In genomic region chr4:141834536-141835095, GRCm38 (mm10) we compare ENCODE assay signal across 27 mouse cellular contexts. TPM values are rescaled to one million over a fixed set of nuclear protein-coding genes. Genes with fewer than 3 reads are reported as not detected.
DNase-seq lines count a peak whose midpoint lies in the region; ATAC-seq and TF ChIP-seq lines count a peak whose summit lies in the region.
"Had no signal": no experiment of that assay in that cellular context is flagged by ENCODE, and none has a peak within 500 bp of the region (broad histone marks: within the 10 kb centered on the region; RNA-seq: fewer than 3 reads in every experiment).

No protein-coding gene starts in this region.

- WGBS in kidney, adult 2 months = 54% methylated on average over 5 of the region's 5 CpGs
- 61% methylated on average over 5 of the region's 5 CpGs for WGBS in kidney, embryonic 14.5 days

- TF ChIP-seq CTCF in kidney, adult 2 months (conservative IDR thresholded peaks at IDR 0.05; ENCODE audit: insufficient read depth, insufficient read length, low read depth, low read length) = no peak

- H3K4me1 ChIP-seq in kidney, adult 2 months (ENCODE audit: control insufficient read depth, insufficient read depth, low read length) = no peaks in the 10 kb centered on the region
- no peaks in the 10 kb centered on the region for H3K4me1 ChIP-seq in kidney, embryonic 14.5 days (ENCODE audit: control insufficient read depth, insufficient read depth, low read length)
- H3K4me1 ChIP-seq: hindbrain, embryonic 15.5 days had no signal

- H3K4me3 ChIP-seq in kidney, adult 2 months (ENCODE audit: insufficient read depth, low read depth, low read length) = no peak overlapping the region
- no peak overlapping the region for H3K4me3 ChIP-seq in kidney, embryonic 14.5 days (ENCODE audit: low read length)
- H3K4me3 ChIP-seq: embryonic facial prominence, embryonic 15.5 days; erythroblast, embryonic 14.5 days; forebrain, embryonic 10.5 days; heart, embryonic 13.5 days; hindbrain, embryonic 15.5 days had no signal

- no peaks in the 10 kb centered on the region for H3K9me3 ChIP-seq in kidney, embryonic 14.5 days (ENCODE audit: control insufficient read depth, low read length)
- H3K9me3 ChIP-seq: embryonic facial prominence, embryonic 15.5 days; forebrain, embryonic 10.5 days; G1E; heart, embryonic 13.5 days; hindbrain, embryonic 15.5 days had no signal

- H3K27ac ChIP-seq in kidney, adult 2 months (ENCODE audit: insufficient read depth, low read depth, low read length) = no peak overlapping the region
- H3K27ac ChIP-seq in kidney, embryonic 14.5 days (ENCODE audit: low read depth, low read length) = no peak overlapping the region
- H3K27ac ChIP-seq: embryonic facial prominence, embryonic 15.5 days; forebrain, embryonic 10.5 days; heart, embryonic 13.5 days; hindbrain, embryonic 15.5 days had no signal

- no peaks in the 10 kb centered on the region for H3K36me3 ChIP-seq in kidney, adult 2 months (ENCODE audit: control insufficient read depth, insufficient read depth, low read length)
- no peaks in the 10 kb centered on the region for H3K36me3 ChIP-seq in kidney, embryonic 14.5 days (ENCODE audit: control insufficient read depth, insufficient read depth, low read length)
- H3K36me3 ChIP-seq: embryonic facial prominence, embryonic 15.5 days; forebrain, embryonic 10.5 days; G1E; heart, embryonic 13.5 days; hindbrain, embryonic 15.5 days had no signal

- no peak overlapping the region for H3K9ac ChIP-seq in kidney, embryonic 14.5 days (ENCODE audit: low read depth, low read length)
- H3K9ac ChIP-seq: embryonic facial prominence, embryonic 15.5 days; heart, embryonic 13.5 days; hindbrain, embryonic 15.5 days had no signal

- H3K4me2 ChIP-seq in kidney, embryonic 14.5 days (replicated peaks; ENCODE audit: low read depth, low read length) = no peak overlapping the region
- H3K4me2 ChIP-seq: embryonic facial prominence, embryonic 15.5 days; heart, embryonic 13.5 days; hindbrain, embryonic 15.5 days had no signal

- DNase-seq in adrenal gland, postnatal 14 days = peak; percentile 24
- no peak for DNase-seq in adrenal gland, adult 8-10 months
- peak; percentile 25 for DNase-seq in kidney, adult 2 months
- DNase-seq in kidney, postnatal 14 days = peak; percentile 65
- DNase-seq in left cerebral cortex, adult 9 months (ENCODE audit: low spot score in 2 of 2) = no peak
- no peak for DNase-seq in spleen, postnatal 14 days (ENCODE audit: low spot score in 2 of 2)
- DNase-seq: adrenal gland, postnatal 25 days; B cell, adult 2 months; cerebellum, adult 18-20 months; cerebellum, adult 9-11 months; embryo, embryonic 11 days; heart, postnatal 36 days had no signal

- no peaks in the 10 kb centered on the region for H3K27me3 ChIP-seq in kidney, adult 2 months (replicated peaks; ENCODE audit: control insufficient read depth, insufficient read depth, low read length)
- H3K27me3 ChIP-seq in kidney, embryonic 14.5 days (ENCODE audit: control insufficient read depth, insufficient read depth, low read length) = no peaks in the 10 kb centered on the region
- H3K27me3 ChIP-seq: embryonic facial prominence, embryonic 15.5 days; heart, embryonic 13.5 days; hindbrain, embryonic 15.5 days had no signal

- ATAC-seq in kidney, embryonic 14.5 days (ENCODE audit: low FRiP score, low TSS enrichment) = no peak
- peak; percentile 31; the same call in 1 of the 2 replicates for ATAC-seq in megakaryocyte progenitor cell, adult 5-6 weeks (replicated peaks; ENCODE audit: poor library complexity)
- ATAC-seq: CD4-positive, CD25-positive, alpha-beta regulatory T cell, adult 4 months; forebrain, embryonic 14.5 days had no signal

- no peak for TF ChIP-seq POLR2A in kidney, adult 2 months (IDR thresholded peaks at IDR 0.05; ENCODE audit: low read depth, low read length)

RNA-seq across cellular contexts. Expression of gene Cela2a, which starts 8.7 kb away (rescaled TPM):
- 0.56 TPM in 1 of 2 replicates, not detected in the other for total RNA-seq in adrenal gland, postnatal 14 days (2021)
- not detected for total RNA-seq in adrenal gland, adult 8-10 months (2022)
- 0.52 TPM in 1 of 2 replicates, not detected in the other for polyA plus RNA-seq in kidney, adult 2 months (2012; rRNA removed)
- not detected in 2 replicates for polyA plus RNA-seq in kidney, embryonic 14.5 days (2014; fragmentation: Nextera tagmentation; extraction: Ambion mirVana)
- total RNA-seq in megakaryocyte progenitor cell, adult 5-6 weeks (2015) = not detected in 2 replicates
- not detected in 2 replicates for total RNA-seq in megakaryocyte progenitor cell, adult 5-6 weeks (2017)
- total RNA-seq: G1E; gastrocnemius, adult 8-10 months; gastrocnemius, postnatal 4 days; heart, postnatal 36 days had no signal
- polyA plus RNA-seq: CD4-positive, CD25-positive, alpha-beta regulatory T cell, adult 4 months; embryonic facial prominence, embryonic 11.5 days; embryonic facial prominence, embryonic 15.5 days; erythroblast, embryonic 14.5 days; forebrain, embryonic 10.5 days; forebrain, embryonic 14.5 days; G1E; heart, embryonic 13.5 days; hindbrain, embryonic 11.5 days had no signal

RNA-seq across cellular contexts. Expression of gene Ctrc, which starts 11.5 kb away (rescaled TPM):
- not detected in 2 replicates for total RNA-seq in adrenal gland, postnatal 14 days (2021)
- total RNA-seq in adrenal gland, adult 8-10 months (2022) = not detected
- polyA plus RNA-seq in kidney, adult 2 months (2012; rRNA removed) = 0.10 TPM in 1 of 2 replicates, not detected in the other
- polyA plus RNA-seq in kidney, embryonic 14.5 days (2014; fragmentation: Nextera tagmentation; extraction: Ambion mirVana) = not detected in 2 replicates
- total RNA-seq in megakaryocyte progenitor cell, adult 5-6 weeks (2015) = not detected in 2 replicates
- not detected in 2 replicates for total RNA-seq in megakaryocyte progenitor cell, adult 5-6 weeks (2017)
- total RNA-seq: adrenal gland, postnatal 25 days; G1E; gastrocnemius, adult 8-10 months; gastrocnemius, postnatal 4 days; heart, postnatal 36 days had no signal
- polyA plus RNA-seq: CD4-positive, CD25-positive, alpha-beta regulatory T cell, adult 4 months; embryonic facial prominence, embryonic 11.5 days; embryonic facial prominence, embryonic 15.5 days; erythroblast, embryonic 14.5 days; forebrain, embryonic 10.5 days; forebrain, embryonic 14.5 days; G1E; heart, embryonic 13.5 days; heart, postnatal 0 days; hindbrain, embryonic 11.5 days; hindbrain, embryonic 15.5 days had no signal

RNA-seq across cellular contexts. Expression of gene Efhd2, which starts 40.1 kb away (rescaled TPM):
- 21.4 and 28.2 TPM in 2 replicates for total RNA-seq in adrenal gland, postnatal 14 days (2021)
- total RNA-seq in adrenal gland, adult 8-10 months (2022) = 10 to 100 TPM; 32.2 to 38.0 (median 35.7) TPM
- 36.3 and 41.0 TPM in 2 replicates for polyA plus RNA-seq in kidney, adult 2 months (2012; rRNA removed)
- polyA plus RNA-seq in kidney, embryonic 14.5 days (2014; fragmentation: Nextera tagmentation; extraction: Ambion mirVana) = 29.5 and 30.3 TPM in 2 replicates
- total RNA-seq in megakaryocyte progenitor cell, adult 5-6 weeks (2015) = 42.2 and 49.9 TPM in 2 replicates
- total RNA-seq in megakaryocyte progenitor cell, adult 5-6 weeks (2017) = 53.6 and 58.1 TPM in 2 replicates

RNA-seq across cellular contexts. Expression of gene Casp9, which starts 41.2 kb away (rescaled TPM):
- 15.3 and 17.1 TPM in 2 replicates for total RNA-seq in adrenal gland, postnatal 14 days (2021)
- total RNA-seq in adrenal gland, adult 8-10 months (2022) = 10 to 100 TPM; 21.4 to 29.4 (median 26.5) TPM
- polyA plus RNA-seq in kidney, adult 2 months (2012; rRNA removed) = 22.2 and 23.7 TPM in 2 replicates
- polyA plus RNA-seq in kidney, embryonic 14.5 days (2014; fragmentation: Nextera tagmentation; extraction: Ambion mirVana) = 14.5 and 24.3 TPM in 2 replicates
- total RNA-seq in megakaryocyte progenitor cell, adult 5-6 weeks (2015) = 5.8 and 6.4 TPM in 2 replicates
- total RNA-seq in megakaryocyte progenitor cell, adult 5-6 weeks (2017) = 8.1 and 9.3 TPM in 2 replicates

RNA-seq across cellular contexts. Expression of gene Dnajc16, which starts 43.9 kb away (rescaled TPM):
- total RNA-seq in adrenal gland, postnatal 14 days (2021) = 16.6 and 20.7 TPM in 2 replicates
- 10 to 100 TPM; 28.1 to 36.3 (median 32.7) TPM for total RNA-seq in adrenal gland, adult 8-10 months (2022)
- 12.6 and 13.6 TPM in 2 replicates for polyA plus RNA-seq in kidney, adult 2 months (2012; rRNA removed)
- polyA plus RNA-seq in kidney, embryonic 14.5 days (2014; fragmentation: Nextera tagmentation; extraction: Ambion mirVana) = 3.2 and 5.2 TPM in 2 replicates
- 4.8 and 6.5 TPM in 2 replicates for total RNA-seq in megakaryocyte progenitor cell, adult 5-6 weeks (2015)
- total RNA-seq in megakaryocyte progenitor cell, adult 5-6 weeks (2017) = 5.9 and 6.4 TPM in 2 replicates

Comparison
In these comparisons a context has a peak if more than half of its experiments do, and no peak if none do; other contexts are left out.
1. DNase-seq: peak in adrenal gland, postnatal 14 days (single experiment), kidney, adult 2 months (single experiment) and kidney, postnatal 14 days (single experiment); none in adrenal gland, adult 8-10 months (single experiment), left cerebral cortex, adult 9 months (0 of 2) and spleen, postnatal 14 days (0 of 2).